Mouse (Mus musculus) lung, postnatal 25 days (tissue): ENCODE measurements around the gene Gm21887.
A peak's percentile ranks its signal among the peaks of the same experiment; 100 is the strongest.
"Not testable (repeated sequence)": the region's sequence is repeated elsewhere in the genome, so short reads cannot be mapped to it uniquely, and the experiment has no call there.

Experiments used
- DNase-seq: peaks from one replicate; pipeline ENCODE4 v3.0.0; 2022; ENCODE audit warnings: low spot score

Gm21887 gene

DNA sequence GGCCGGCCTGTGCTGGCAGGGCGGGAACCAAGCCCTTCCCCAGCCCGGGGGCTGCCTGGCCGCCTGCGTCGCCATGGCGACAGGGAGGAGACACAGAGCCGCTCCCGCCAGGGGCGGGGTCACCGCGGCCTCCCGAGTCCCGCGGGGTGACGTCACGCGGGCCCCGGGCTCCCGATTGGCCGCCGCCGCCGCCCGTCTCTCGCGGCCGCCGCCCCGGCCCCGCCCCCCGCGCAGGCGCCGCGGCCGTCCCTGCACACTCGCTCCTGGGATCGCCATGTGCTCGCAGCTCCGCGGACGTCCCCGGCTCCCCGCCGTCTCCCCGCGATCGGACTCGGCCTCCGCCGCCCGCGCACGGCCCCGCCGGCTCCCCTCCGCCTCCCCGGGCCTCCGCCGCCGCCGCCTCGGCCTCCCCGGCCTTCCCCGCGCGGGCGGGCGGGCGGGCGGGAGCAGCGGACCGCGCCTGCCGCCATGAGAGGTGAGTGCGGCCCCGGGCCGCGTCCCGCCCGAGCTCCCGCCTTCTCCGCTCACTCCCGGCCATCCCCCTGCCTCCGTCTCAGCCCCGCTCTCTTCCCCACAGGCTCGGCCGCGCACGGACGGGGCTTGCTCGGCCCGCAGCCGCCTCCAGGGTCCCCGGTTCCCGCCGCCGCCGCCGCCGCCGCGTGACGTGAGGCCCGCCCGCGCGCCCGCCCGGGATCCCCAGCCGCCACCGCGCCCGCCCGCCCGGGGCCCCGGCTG is at the start of gene Gm21887:
Gm21887 (plus strand) TSS at position 644 of the 735 bp plus-strand sequence.
- peak; percentile 94 for DNase-seq

DNA sequence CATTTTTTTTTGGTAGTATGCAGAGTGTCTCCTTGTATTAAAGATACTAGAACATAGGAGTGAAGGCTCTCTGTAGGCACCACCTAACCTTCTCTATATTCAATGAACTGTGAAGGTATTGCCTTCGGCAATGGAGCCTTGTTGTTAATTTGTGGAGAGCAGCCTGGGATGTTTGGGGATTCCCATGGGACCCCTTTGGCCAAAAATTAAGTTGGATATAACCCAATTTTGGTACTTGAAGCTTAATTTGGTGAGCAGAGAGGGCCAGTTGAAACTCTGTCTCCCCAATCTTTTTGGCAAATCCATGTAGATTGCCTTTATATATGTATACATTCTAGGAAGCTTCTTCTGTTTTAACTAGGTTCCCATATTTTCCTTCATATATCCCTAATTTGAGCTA is 40.1 kb upstream of the Gm21887 start:
- DNase-seq = no peak

DNA sequence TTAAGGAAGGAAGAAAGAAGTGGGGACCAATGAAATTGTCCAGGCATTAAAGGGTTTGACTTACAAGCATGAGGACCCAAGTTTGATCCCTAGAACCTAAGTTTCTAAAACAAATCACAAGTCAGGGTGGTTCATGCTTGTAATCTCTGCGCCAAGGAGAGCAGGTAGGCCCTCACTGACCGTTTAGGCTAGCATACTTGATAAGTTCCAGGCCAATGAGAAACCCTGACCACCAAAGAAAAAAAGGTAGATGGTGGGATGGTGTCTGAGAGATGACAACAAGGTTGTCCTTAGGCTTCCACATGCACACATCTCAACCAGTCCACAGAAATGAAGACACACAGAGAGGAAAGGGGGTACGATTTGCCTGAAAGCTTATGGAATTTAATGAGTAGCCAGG is 39.7 kb upstream of the Gm21887 start:
- DNase-seq = not testable (repeated sequence)

DNA sequence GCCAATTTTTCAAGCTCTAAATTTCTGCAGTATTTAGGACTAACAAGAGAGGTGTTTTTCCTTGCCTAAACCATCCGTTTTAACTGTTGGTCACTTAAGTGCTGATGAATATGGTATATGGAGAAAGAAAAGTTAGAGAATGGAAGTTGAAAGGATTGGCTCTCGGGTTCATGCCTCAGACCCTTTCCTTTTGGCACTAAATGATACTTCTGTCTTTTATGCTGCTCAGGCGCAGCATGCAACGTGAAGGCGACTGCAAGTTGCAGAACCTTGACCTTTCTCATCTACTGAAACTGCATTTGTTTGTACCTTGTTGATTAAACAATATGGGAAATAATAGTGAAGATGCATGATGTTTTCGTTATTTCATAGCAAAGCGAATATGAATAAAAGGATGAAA is 38.9 kb upstream of the Gm21887 start:
- not testable (repeated sequence) for DNase-seq

- not testable (repeated sequence) for DNase-seq
Observed at GRCm38 (mm10) chrX:169971562-169971961, 37.9 kb upstream of the Gm21887 start.

- not testable (repeated sequence) for DNase-seq
Observed at GRCm38 (mm10) chrX:169972131-169972530, 37.3 kb upstream of the Gm21887 start.

DNA sequence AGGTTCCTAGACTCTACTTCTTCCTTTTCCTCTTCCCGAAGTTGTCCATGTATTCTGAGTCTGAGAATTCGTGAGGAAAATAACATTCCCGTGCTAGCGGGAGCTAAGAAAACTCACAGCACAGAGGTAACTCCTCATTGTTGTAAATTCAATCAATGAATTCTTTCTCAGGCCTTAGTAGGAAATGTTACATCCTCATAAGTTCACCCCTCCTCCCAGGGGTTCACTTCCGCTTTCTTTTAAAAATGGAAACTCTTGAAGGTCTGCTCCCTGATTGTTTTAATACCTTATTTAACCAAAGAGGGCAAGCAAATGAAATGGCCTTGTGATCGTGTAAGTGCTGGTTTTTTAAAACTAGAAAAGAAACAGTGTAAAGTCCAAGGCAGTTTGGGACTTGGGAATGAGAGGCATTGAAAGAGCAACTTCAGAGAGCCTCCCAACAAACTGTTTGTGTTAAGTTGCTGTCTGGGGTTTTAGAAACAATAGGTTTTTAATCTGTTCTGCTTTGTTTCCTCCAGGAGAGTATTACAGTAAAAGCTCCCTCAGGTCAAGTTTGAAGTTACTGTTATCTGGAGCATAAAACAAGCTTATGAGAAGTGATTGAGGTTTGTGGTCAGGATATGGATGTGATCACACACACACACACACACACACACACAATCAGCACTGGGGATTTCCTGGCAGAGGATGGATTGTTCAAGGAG is 36.5 kb upstream of the Gm21887 start:
- not testable (repeated sequence) for DNase-seq

DNA sequence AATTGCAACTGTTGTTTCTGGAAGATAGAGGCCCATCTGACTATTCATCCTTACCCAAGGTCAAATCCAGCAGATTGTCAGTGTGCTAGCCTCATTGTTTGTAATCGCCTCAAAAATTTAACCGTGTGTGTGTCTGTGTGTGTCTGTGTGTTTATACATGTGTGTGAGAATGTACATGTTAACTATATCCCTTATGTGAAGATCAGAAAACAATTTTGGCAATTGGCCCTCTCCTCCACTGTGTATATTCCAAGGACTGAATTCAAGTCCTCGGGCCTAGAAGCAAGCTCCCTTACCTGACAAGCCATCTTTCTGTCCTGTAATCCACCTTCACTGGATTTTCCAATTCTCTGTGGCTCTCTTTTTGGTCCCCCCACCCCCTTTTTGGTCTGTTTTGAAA is 35.7 kb upstream of the Gm21887 start:
- DNase-seq = not testable (repeated sequence)

- DNase-seq = not testable (repeated sequence)
Observed at GRCm38 (mm10) chrX:169974456-169974855, 35.0 kb upstream of the Gm21887 start.

GRCm38 (mm10) chrX:169974974-169975373 is 34.5 kb upstream of the Gm21887 start:
- DNase-seq = not testable (repeated sequence)

GRCm38 (mm10) chrX:169975681-169976131 is 33.8 kb upstream of the Gm21887 start:
- DNase-seq = not testable (repeated sequence)

DNA sequence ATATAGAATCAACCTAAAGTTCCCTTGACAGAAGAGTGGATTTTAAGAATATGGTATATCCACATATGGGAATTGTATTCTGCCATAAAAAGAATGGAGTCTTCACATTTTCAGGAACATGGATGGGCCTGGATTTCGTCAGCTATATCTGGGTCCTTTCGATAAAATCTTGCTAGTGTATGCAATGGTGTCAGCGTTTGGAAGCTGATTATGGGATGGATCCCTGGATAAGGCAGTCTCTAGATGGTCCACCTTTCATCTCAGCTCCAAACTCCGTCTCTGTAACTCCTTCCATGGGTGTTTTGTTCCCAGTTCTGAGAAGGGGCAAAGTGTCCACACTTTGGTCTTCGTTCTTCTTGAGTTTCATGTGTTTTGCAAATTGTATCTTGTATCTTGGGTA is 33.1 kb upstream of the Gm21887 start:
- DNase-seq = not testable (repeated sequence)

DNA sequence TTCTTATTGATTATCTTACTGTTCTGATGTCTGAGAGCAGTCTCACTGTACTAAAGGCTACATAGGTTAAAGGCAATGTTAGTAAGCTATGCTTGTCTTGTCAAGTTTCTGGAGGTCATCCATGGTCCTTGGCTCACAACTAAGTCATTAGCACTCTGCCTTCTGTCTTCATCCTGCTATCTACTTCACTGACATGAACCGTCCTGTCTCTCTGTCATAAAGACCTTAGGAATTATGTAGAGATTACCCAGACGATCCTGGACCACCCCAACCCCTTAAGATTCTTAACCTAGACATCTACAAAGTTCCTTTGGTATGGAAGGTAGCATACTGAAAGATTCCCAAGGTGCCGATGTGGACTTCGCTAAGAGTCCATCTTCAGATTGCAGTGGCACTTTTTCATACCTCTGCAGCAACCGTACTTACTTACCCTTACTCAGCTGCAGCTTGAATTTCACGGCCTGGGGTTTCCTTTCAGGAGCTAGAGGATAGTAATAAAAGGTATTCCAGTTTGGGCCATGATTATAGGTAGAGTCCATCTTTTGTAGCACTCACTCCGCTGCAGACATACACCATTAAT is 31.5 kb upstream of the Gm21887 start:
- DNase-seq = not testable (repeated sequence)

GRCm38 (mm10) chrX:169978436-169979381 is 30.8 kb upstream of the Gm21887 start:
- DNase-seq = not testable (repeated sequence)

- DNase-seq = not testable (repeated sequence)
Observed at GRCm38 (mm10) chrX:169979461-169980202, 29.8 kb upstream of the Gm21887 start.

DNA sequence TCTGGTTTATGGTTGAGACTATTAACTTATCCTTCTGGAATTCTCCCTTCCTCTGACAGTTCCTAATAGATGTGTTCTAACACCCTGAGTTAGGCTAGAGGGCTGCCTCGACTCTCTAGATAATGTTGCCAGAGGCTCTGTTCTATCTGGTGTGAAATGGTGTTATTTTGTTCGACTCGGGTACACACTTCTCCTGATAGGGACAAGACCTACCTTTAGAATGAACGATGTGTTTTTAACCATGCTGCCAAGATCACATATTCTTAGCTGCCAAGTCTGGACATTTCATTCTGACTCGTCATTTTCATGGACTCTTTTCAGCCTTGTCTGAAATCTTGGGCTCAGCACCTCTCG is 29.3 kb upstream of the Gm21887 start:
- DNase-seq = not testable (repeated sequence)

- DNase-seq = no peak
Observed at GRCm38 (mm10) chrX:169980809-169981289, 28.6 kb upstream of the Gm21887 start.

GRCm38 (mm10) chrX:169981761-169982181 is 27.7 kb upstream of the Gm21887 start:
- not testable (repeated sequence) for DNase-seq

DNA sequence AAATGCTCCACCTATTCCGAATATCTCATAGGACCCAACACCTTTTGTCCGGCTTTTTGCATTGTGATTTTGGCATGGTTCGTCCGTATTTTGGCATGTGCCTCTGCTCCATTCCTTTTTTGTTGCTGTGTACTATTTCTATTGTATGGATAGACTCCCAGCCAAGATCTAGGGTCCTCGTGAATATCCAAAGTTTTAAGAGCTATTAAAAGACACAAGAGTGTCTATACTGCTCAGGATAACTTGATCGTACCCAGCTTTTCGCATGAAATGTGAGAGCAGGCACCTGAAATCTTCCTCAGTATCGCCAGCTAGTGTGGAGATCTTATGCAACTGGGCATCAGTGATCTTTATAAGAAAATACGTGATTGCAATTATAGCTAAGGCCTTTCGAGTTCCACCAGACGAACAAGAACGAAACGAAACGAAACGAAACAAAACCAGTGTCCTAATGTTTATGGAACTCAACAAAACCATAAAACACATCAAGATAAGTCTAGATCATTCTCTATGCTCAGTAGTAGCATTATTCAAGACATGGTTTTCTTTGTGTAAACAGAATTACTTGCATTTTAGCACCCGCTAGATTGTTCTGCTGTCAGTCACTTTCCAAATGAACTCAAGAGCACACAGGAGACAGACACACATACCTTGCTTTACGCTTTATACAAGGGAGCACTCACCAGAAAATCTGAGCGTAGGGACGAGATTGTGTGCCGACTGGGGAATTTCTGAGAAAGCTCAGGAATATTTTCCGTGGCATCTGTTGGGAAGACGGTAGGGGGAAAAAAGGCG is 26.7 kb upstream of the Gm21887 start:
- not testable (repeated sequence) for DNase-seq
